Mouse (Mus musculus): ENCODE measurements around the gene Pcca. TPM values are rescaled to one million over a fixed set of nuclear protein-coding genes. Genes with fewer than 3 reads are reported as not detected.
A peak's percentile ranks its signal among the peaks of the same experiment; 100 is the strongest.

The Pcca gene
- total RNA-seq, 2 experiments from 2014 or later, result 39.1 TPM

- no peak for DNase-seq
Measured at GRCm38 (mm10) chr14:122837018-122837417, 302.9 kb downstream of the Pcca start.

DNA sequence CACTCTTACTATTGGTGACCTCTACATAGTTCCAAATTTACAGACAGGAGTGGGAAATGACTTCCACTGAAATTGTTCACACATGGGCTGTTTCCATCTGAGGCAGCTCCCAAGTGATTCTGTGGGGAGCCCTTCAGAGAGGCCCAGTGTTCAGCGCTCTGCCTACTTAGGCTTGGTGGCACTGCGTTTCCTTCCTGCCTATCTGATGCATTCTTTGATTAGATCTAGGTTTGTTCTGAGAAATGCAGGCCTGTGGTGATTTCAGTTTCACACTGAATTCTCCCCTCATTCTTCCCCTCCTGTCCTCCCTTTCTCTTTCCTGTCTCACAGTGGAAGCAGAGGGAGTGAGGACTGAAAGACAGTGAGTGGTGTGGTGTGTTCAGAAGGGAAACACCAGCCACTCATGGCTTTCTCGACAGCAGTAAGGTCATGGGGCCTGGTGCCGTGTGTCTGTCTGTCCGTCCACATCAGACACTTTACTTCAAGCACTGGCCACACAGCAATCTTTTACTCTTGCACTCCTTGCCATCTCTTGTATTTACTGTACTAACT is 318.5 kb downstream of the Pcca start:
- DNase-seq, result no peak

DNA sequence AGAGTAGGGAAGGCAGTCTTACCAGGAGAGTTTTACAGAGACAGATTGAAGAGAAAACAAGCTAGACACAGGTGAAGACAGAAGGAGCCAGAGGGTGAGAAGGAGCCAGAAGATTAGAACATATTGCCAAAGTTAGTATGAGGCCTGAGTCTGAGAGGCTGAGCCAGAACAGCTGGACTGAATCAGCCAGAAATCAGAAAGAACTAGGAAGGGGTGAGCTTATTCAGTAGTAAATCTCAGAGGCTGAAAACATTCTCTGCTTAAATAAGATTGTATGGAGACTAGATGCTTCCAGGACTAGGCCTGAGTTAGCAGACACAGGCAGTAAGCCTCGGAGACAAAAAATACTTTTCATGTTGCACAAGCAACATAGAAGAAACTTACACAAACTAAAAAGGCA is 325.7 kb downstream of the Pcca start:
- no peak for DNase-seq

DNA sequence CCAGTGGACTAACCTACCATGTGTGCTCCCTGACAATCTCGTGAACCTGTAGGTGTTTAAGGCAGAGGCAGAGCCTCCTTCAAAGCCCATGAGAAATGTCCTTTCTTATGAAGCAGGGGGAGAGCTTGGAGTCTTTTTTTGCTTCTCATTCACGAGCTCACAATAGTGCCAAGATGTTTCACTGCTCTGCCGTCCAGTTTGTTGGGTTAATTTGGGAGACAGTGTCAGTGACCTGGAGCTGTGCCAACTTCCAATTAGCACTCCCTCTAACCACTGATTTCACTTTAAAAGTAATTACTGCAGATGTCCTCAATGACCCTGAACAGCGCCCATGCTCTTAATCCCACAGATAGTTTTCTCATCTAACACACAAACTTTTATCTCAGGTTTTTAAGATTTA is 328.5 kb downstream of the Pcca start:
- DNase-seq, result no peak

DNA sequence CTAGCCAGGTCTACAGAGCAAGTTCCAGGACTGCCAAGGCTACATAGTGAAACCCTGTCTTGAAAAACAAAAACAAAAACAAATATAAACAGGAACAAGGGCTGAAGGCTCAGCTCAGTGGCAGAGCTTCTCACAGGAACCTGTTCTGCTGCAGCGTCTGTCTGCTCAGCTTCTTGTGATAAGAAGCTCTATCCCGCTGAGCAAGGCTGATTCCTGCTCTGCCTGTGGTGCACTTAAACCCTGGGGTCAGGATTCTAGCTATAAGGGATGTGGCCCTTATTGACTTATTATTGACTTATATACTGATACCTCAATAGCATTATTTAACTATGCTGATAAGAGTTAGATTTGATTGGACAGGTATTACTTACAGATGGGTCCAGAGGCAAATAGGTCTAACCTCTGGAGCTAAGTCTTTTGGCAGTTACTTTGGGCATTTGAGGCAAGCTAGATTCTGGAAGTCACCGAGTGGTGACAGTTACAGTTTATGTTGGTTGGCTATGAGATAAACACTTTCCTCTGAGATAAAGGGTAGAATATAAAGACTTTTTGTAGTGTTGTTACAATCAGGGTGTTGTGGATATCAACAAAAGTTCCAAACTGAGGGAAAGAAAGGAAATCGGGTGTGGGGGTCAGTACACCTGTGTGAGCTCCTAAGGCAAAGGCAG is 331.5 kb downstream of the Pcca start:
- no peak for DNase-seq

DNA sequence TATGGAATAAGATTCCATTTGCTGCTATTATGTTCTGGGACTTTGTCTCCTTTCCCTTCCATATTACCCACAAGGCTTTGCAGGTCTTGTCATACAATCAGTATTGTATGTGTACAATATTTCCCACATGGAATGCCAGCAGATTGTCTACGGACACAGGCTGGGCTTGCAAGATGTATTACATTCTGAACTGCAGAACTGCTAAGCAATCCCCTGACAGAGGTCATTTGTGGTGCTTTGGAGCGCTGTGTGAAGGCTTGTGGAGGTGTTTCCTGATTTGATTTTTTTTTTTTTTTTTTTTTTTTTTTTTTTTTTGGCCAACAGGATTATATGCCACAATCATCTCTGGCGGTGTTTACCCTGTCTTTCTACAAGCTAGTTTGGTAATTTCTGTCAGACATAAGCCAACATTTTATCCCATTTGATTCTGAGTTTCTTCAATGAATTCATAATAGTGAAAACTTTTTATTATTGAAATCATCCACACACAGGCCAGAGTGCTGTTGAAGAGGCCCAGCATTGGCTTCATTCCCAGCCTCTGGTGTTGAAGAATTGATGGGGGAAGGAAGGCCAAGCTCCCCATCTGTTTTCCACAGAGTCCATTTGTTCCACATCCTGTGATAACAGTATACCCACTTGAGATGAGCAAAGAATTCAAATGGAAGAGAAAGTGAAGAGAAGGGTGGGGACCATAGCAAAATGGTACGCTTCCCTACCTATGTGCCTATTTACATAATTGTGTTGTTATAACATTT is 333.6 kb downstream of the Pcca start:
- peak; percentile 33 for DNase-seq

DNA sequence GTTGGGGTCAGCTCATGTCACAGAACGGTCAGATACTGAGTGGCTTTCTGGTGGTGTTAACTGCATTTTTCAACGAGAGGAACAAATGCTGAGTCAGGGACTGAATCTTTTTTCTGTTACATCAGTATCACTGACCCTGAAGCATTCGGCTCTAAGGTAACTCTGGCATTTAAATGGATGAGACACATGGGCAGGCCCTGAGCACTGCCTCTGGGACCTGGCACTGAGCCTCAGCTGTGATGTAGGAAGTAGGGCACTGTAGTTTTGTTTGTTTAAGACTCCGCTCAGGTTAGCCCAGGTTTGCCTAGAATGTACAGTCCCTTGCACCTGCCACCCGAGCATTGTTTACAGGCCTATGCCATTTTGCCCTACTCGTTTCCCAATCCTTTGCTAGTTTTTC is 335.7 kb downstream of the Pcca start:
- no peak for DNase-seq

GRCm38 (mm10) chr14:122871841-122872580 is 337.9 kb downstream of the Pcca start:
- no peak for DNase-seq

- no peak for DNase-seq
Measured at GRCm38 (mm10) chr14:122872612-122873011, 338.5 kb downstream of the Pcca start.

DNA sequence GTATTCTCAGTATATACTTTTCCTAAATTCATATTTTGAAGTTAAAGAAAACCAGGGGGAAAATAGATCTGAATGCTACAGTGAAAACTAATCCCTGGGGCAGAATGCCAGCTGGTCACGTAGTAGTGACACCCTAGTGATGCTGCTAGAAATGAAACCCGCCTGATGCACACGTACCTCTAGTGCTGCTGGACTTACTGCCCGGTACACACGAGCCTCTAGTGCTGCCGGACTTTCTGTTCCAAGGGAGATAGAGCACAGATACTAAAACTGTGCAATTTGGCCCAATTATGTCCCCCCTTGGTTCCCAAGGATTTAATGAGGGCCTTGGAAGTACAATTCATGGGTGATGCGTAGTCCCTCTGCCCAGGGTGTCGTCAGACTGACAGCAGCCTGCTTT is 340.9 kb downstream of the Pcca start:
- no peak for DNase-seq

GRCm38 (mm10) chr14:122875636-122876035 is 341.5 kb downstream of the Pcca start:
- no peak for DNase-seq

DNA sequence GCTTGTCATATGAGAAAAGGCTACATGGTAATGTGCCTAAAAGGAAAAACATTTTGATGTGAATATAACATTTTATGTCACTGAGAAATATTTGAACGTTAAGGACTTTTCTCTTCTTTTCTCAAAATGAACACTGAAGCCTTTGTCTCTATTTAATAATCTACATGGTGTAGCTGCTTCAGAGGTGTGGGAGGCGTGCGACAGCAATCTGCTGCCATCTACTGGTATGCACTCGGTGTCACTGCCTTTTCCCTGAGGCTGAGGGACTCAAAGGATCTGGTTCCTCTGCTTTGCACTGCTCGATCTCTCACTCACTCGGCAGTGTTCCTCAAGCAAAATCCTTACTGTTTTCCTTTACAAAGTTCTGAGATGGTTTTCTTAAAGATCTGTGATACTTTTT is 342.0 kb downstream of the Pcca start:
- DNase-seq, result peak; percentile 65

GRCm38 (mm10) chr14:122876723-122877122 is 342.6 kb downstream of the Pcca start:
- no peak for DNase-seq

GRCm38 (mm10) chr14:122877787-122878186 is 343.7 kb downstream of the Pcca start:
- DNase-seq, result no peak

DNA sequence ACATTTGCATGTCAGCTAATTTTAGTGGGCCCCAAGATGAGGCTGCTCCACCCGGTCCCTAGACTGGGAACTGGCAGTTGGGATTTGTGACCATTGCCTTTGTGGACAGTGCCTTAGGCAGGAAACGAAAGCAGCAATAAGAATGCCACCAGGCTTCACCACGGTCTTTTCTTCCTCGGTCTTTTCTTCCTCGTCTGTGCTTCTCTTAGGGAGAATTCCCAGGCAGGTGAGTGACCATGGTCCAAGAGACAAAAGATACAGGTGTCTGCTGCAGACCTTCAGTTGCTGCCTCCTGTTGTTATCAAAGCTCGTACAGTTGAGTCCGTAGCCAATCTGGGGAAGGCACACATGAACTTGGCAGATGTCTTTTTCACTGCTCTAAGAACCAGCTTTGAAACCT is 346.2 kb downstream of the Pcca start:
- DNase-seq, result no peak

DNA sequence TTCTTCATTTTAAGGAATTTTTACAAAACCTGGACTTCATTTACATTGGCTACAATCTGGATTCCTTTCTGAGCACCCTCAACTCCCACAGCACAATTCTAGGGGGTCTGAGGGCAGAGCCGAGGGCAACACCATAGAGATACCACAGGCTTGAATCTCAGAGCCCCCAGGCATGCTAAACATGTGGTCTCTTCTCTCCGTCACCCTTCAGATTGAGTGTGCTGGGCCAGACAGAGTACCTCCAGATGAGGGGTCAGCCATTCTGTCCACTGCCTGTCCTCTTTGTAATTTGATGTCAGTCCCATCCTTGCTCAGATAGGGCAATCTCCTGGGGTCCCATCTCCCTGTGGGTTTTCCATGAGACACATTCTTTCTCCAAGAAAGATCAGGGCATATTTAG is 347.6 kb downstream of the Pcca start:
- DNase-seq, result no peak

DNA sequence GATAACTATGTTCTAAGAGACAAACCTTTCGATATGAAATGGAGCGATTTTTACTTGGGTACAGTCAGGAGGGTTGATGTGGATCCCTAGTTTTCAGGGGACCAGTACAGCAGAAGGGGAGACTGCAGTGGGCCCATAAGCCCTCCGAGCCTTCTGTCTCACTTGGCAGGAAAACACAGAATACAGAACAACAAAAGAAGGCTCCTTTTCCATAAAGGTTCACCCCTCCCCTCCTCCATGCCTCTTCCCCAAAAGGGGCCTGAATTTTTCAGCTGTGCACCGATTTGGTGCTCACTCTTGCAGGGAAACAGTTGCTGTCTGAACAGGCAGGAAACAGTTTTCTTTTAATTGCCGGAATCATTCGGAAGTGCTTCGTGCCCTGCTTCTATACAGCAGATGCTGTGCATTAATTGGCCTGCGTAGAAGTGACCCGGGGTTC is 348.1 kb downstream of the Pcca start:
- no peak for DNase-seq

- no peak for DNase-seq
Measured at GRCm38 (mm10) chr14:122882795-122883409, 348.8 kb downstream of the Pcca start.

- no peak for DNase-seq
Measured at GRCm38 (mm10) chr14:122883410-122883806, 349.3 kb downstream of the Pcca start.

GRCm38 (mm10) chr14:122883821-122884584 is 349.9 kb downstream of the Pcca start:
- no peak for DNase-seq

DNA sequence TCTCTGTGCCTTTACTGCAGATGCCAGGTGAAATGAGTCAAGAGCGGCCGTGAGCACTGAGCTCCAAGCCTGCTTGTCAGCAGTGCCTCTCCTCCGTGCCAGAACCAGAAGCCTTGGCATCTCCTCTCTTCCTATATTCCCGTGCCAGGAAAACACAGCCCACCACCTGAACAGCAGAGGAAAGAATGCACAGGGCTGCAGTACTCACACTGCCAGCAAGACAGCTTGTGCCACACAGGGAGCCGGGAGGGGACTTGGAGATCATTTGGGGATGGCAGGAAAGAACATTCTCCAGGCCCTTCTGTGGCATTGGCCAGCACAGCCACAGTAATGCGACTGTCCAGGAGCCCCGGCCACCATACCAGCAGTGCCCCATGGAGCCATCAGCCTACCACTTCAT is 351.8 kb downstream of the Pcca start:
- DNase-seq, result no peak

DNA sequence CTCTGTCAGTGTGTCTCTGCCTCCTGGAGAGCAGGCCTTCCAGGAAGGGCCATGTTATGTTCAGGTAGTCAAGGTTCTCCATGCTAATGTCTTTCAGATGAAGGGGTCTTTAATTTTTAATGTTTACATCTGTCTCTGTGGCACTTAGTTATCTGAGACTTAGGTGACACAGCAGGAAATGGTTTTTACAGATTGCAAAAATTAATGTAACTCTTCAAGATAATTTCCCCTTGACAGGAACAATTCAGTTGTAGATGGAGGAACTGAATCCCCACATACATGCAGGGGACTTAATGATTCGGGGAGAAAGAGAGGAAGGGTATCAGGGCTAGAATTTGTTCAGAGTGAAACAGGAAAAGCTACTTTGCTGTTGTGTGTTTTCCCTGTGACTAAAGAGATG is 353.2 kb downstream of the Pcca start:
- DNase-seq, result no peak

Data from gastrocnemius, postnatal 10 days (tissue).